Mouse (Mus musculus): ENCODE measurements at regions not wholly inside any gene's neighbourhood (a gene's known extent, or its start where the extent isn't known, plus 50 kb on each side); places are given as distances from the start of the nearest gene placed in this dataset.

GRCm38 (mm10) chr14:35990951-35991350 is 103.8 kb upstream of the 4930474N05Rik start:
- DNase-seq (ENCODE audit: low read depth, low spot score): peak; percentile 87

All from brain, adult 2 months (tissue).